8 mouse cellular contexts compared by ENCODE assay signal in the genomic region with DNA sequence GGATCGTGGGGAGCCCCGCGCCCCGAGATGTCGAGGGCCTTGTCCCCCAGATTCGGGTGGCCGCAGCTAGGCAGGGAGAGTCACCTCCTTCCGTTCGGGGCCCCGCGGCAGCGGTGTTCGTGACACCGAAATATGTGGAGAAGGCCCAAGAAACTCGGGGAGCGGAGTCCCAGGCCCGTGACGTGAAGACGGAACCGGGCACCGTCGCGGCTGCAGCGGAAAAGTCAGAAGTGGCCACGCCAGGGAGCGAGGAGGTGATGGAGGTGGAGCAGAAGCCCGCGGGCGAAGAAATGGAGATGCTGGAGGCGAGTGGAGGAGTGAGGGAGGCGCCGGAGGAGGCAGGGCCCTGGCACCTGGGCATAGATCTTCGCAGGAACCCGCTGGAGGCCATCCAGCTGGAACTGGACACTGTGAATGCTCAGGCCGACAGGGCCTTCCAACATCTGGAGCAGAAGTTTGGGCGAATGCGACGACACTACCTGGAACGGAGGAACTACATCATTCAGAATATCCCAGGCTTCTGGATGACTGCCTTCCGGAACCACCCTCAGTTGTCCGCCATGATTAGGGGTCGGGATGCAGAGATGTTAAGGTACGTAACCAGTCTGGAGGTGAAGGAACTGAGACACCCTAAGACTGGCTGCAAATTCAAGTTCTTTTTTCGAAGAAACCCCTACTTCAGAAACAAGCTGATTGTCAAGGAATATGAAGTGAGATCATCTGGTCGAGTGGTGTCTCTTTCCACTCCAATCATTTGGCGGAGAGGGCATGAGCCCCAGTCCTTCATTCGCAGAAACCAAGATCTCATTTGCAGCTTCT. TPM values are rescaled to one million over a fixed set of nuclear protein-coding genes. Genes with fewer than 3 reads are reported as not detected.
A peak's percentile ranks its signal among the peaks of the same experiment; 100 is the strongest.
DNase-seq lines count a peak whose midpoint lies in the region; ATAC-seq and TF ChIP-seq lines count a peak whose summit lies in the region.

No protein-coding gene starts in this region.

- H3K4me3 ChIP-seq in C2C12 (ENCODE audit: insufficient read depth, poor library complexity, severe bottlenecking) = peak overlapping the region; percentile 98
- H3K4me3 ChIP-seq in heart, adult 2 months = peak overlapping the region; percentile 94
- peak overlapping the region; percentile 85 for H3K4me3 ChIP-seq in liver, adult 2 months (ENCODE audit: insufficient read depth, low read depth, low read length)
- H3K4me3 ChIP-seq in midbrain, embryonic 15.5 days = peak overlapping the region; percentile 94

- intact Hi-C loops in heart, adult 2 months (cut with DNase I) = loop anchor here (1.0 to 5.0 kb wide), 6 partner anchors 15 to 263 kb away; partner anchors contain the start of genes Calhm5, Nt5dc1, Rwdd1 and Trappc3l

- H3K27ac ChIP-seq in heart, adult 2 months = peak overlapping the region; percentile 96
- H3K27ac ChIP-seq in liver, adult 2 months (replicated peaks; ENCODE audit: insufficient read depth, low read depth, low read length) = peak overlapping the region; percentile 76
- peak overlapping the region; percentile 92 for H3K27ac ChIP-seq in midbrain, embryonic 15.5 days

- peak; percentile 56 for DNase-seq in ZHBTc4 (ENCODE audit: low read depth, low spot score)
- peak; percentile 47 for DNase-seq in embryo, embryonic 10.5 days (ENCODE audit: low spot score)
- peak; percentile 75 to 76 for DNase-seq in heart, adult 2 months
- DNase-seq in kidney, adult 18-20 months = peak; percentile 82
- peak; percentile 83 for DNase-seq in liver, adult 2 months (ENCODE audit: extremely low read depth, low read depth, low spot score)
- DNase-seq in urinary bladder, postnatal 14 days (ENCODE audit: low spot score) = peak; percentile 56

- peak overlapping the region; percentile 91 for H3ac ChIP-seq in C2C12 (ENCODE audit: control insufficient read depth, insufficient read length, low read depth)

- no peak for TF ChIP-seq CTCF in C2C12 (IDR thresholded peaks at IDR 0.05; ENCODE audit: control insufficient read depth, insufficient read depth, insufficient read length)
- no peak for TF ChIP-seq CTCF in heart, adult 2 months (IDR thresholded peaks at IDR 0.05)
- TF ChIP-seq CTCF in liver, adult 2 months (IDR thresholded peaks at IDR 0.05; ENCODE audit: low read depth, low read length) = no peak

- H3K9me3 ChIP-seq in midbrain, embryonic 15.5 days = no peaks in the 10 kb centered on the region

- no peaks in the 10 kb centered on the region for H3K27me3 ChIP-seq in C2C12 (ENCODE audit: control insufficient read depth, insufficient read depth, insufficient read length)
- H3K27me3 ChIP-seq in heart, adult 2 months (ENCODE audit: control insufficient read depth, insufficient read depth, low read length) = no peaks in the 10 kb centered on the region
- no peaks in the 10 kb centered on the region for H3K27me3 ChIP-seq in liver, adult 2 months (ENCODE audit: control insufficient read depth, insufficient read depth, low read length)
- no peaks in the 10 kb centered on the region for H3K27me3 ChIP-seq in midbrain, embryonic 15.5 days (replicated peaks)

- TF ChIP-seq EP300 in heart, adult 2 months (IDR thresholded peaks at IDR 0.05; ENCODE audit: insufficient read depth, low read depth, low read length) = 0 out of 2 replicates have a peak, but pooled peaks have one; percentile 11

- TF ChIP-seq POLR2A in heart, adult 2 months (IDR thresholded peaks at IDR 0.05; ENCODE audit: insufficient read depth, low read depth, low read length) = no peak
- no peak for TF ChIP-seq POLR2A in liver, adult 2 months (IDR thresholded peaks at IDR 0.05; ENCODE audit: extremely low read depth, insufficient read depth, low read length)

- peaks cover 40% of the 10 kb centered on the region for H3K79me2 ChIP-seq in C2C12 (ENCODE audit: control insufficient read depth, insufficient read depth)
- H3K79me2 ChIP-seq in heart, adult 2 months (replicated peaks; ENCODE audit: control insufficient read depth, insufficient read depth, low read length) = peaks cover 4% of the 10 kb centered on the region; the same call in 1 of the 2 replicates
- peaks cover 15% of the 10 kb centered on the region; the same call in 1 of the 2 replicates for H3K79me2 ChIP-seq in liver, adult 2 months (ENCODE audit: control insufficient read depth, insufficient read depth, low read length)

- H3K4me2 ChIP-seq in midbrain, embryonic 15.5 days = peak overlapping the region; percentile 91

- peak; percentile 7 for ATAC-seq in midbrain, embryonic 15.5 days (replicated peaks)

- H3K9ac ChIP-seq in heart, adult 2 months (ENCODE audit: low read depth, low read length) = peak overlapping the region; percentile 98
- H3K9ac ChIP-seq in liver, adult 2 months (ENCODE audit: low read depth, low read length) = peak overlapping the region; percentile 92
- H3K9ac ChIP-seq in midbrain, embryonic 15.5 days = peak overlapping the region; percentile 96

- H3K4me1 ChIP-seq in heart, adult 2 months (ENCODE audit: control insufficient read depth, insufficient read depth, low read length) = peaks cover 3% of the 10 kb centered on the region
- H3K4me1 ChIP-seq in liver, adult 2 months (ENCODE audit: control insufficient read depth, insufficient read depth, low read length) = peaks cover 12% of the 10 kb centered on the region
- peaks cover 21% of the 10 kb centered on the region for H3K4me1 ChIP-seq in midbrain, embryonic 15.5 days

- peaks cover 10% of the 10 kb centered on the region for H3K36me3 ChIP-seq in C2C12 (ENCODE audit: control insufficient read depth, insufficient read depth)
- H3K36me3 ChIP-seq in heart, adult 2 months (ENCODE audit: control insufficient read depth, insufficient read depth, low read length) = peaks cover 14% of the 10 kb centered on the region
- H3K36me3 ChIP-seq in liver, adult 2 months (ENCODE audit: control insufficient read depth, insufficient read depth, low read length) = peaks cover 11% of the 10 kb centered on the region
- no peaks in the 10 kb centered on the region; the same call in 1 of the 2 replicates for H3K36me3 ChIP-seq in midbrain, embryonic 15.5 days (replicated peaks)

- peaks cover 32% of the 10 kb centered on the region for H3K79me3 ChIP-seq in C2C12 (ENCODE audit: low read depth)

- WGBS in heart, adult 2 months = 3% methylated on average over 47 of the region's 47 CpGs
- 3% methylated on average over 47 of the region's 47 CpGs for WGBS in liver, adult 2 months
- WGBS in midbrain, embryonic 15.5 days = 3% methylated on average over 47 of the region's 47 CpGs

TF ChIP-seq in C2C12, 6 proteins besides CTCF, POLR2A, EP300 and RAD21:
- no peak for TF ChIP-seq MYOD1 (IDR thresholded peaks at IDR 0.05; ENCODE audit: control insufficient read depth, insufficient read length, low read depth)
- no peak for TF ChIP-seq USF1 (IDR thresholded peaks at IDR 0.05; ENCODE audit: low read depth)
- TF ChIP-seq MYOG (IDR thresholded peaks at IDR 0.05; ENCODE audit: control insufficient read depth, extremely low read depth, insufficient read length) = no peak
- TF ChIP-seq FOSL1 (IDR thresholded peaks at IDR 0.05; ENCODE audit: insufficient read depth, low read length, poor library complexity, severe bottlenecking) = no peak
- TF ChIP-seq CEBPB (IDR thresholded peaks at IDR 0.05; ENCODE audit: low read depth) = no peak
- no peak for TF ChIP-seq MAX (IDR thresholded peaks at IDR 0.05)

RNA-seq across cellular contexts. Expression of gene Tspyl1, which starts 0.6 kb away (rescaled TPM):
- polyA plus RNA-seq in C2C12 (2012; fragmentation: generic; extraction: Trizol) = 15.5 TPM
- 10 to 100 TPM; 57.0 to 64.4 TPM for total RNA-seq in heart, adult 2 months (2021)
- polyA plus RNA-seq in heart, adult 2 months (2012; rRNA removed) = 30.6 and 55.3 TPM in 2 replicates
- total RNA-seq in liver, adult 2 months (2014; rRNA removed) = 12.9 and 14.5 TPM in 2 replicates
- 13.1 and 13.6 TPM in 2 replicates for polyA plus RNA-seq in liver, adult 2 months (2012; rRNA removed)
- polyA plus RNA-seq in midbrain, embryonic 15.5 days (2015; fragmentation: Nextera tagmentation; extraction: Ambion mirVana) = 127 and 138 TPM in 2 replicates

RNA-seq across cellular contexts. Expression of gene Tspyl4, which starts 14.6 kb away (rescaled TPM):
- polyA plus RNA-seq in C2C12 (2012; fragmentation: generic; extraction: Trizol) = 2.3 TPM
- total RNA-seq in heart, adult 2 months (2021) = 10 to 100 TPM; 12.4 to 18.0 TPM
- polyA plus RNA-seq in heart, adult 2 months (2012; rRNA removed) = 8.4 and 17.0 TPM in 2 replicates
- 2.8 and 3.2 TPM in 2 replicates for total RNA-seq in liver, adult 2 months (2014; rRNA removed)
- polyA plus RNA-seq in liver, adult 2 months (2012; rRNA removed) = 1.7 and 4.6 TPM in 2 replicates
- polyA plus RNA-seq in midbrain, embryonic 15.5 days (2015; fragmentation: Nextera tagmentation; extraction: Ambion mirVana) = 307 and 342 TPM in 2 replicates

Comparison
In these comparisons a context has a peak if more than half of its experiments do, and no peak if none do; other contexts are left out.
1. Peak in every context shown above with its lines: DNase-seq, ATAC-seq, H3K4me3 ChIP-seq and H3K27ac ChIP-seq.
2. RNA of gene Tspyl4, which starts 14.6 kb away (polyA plus RNA-seq): 307 to 342 TPM in midbrain, embryonic 15.5 days; 8.4 to 17.0 TPM in heart, adult 2 months, 2.3 TPM in C2C12 (single experiment) and 1.7 to 4.6 TPM in liver, adult 2 months; every median in the first group is over 10 times any median in the second.